Mouse (Mus musculus): ENCODE data around the gene Dazap1. TPM values are rescaled to one million over a fixed set of nuclear protein-coding genes. Genes with fewer than 3 reads are reported as not detected.
A peak's percentile ranks its signal among the peaks of the same experiment; 100 is the strongest.

The Dazap1 gene
- polyA plus RNA-seq, 1 experiment from 2014 or later, result 49.3 TPM

- DNase-seq (no peak), ATAC-seq (ENCODE audit: insufficient read depth) (no peak)
- Histone ChIP-seq H3K27me3 (ENCODE audit: insufficient read depth, low read length) (peaks cover 51% of the 10 kb centered on the region), H3K36me3 (ENCODE audit: insufficient read depth) (no peaks in the 10 kb centered on the region), H3K4me1 (ENCODE audit: insufficient read depth) (no peaks in the 10 kb centered on the region), H3K9me3 (ENCODE audit: low read depth, low read length) (no peaks in the 10 kb centered on the region), H3K4me2 (peak overlapping the region; percentile 43), H3K4me3 (ENCODE audit: low read depth, low read length) (0 out of 2 replicates have a peak overlapping the region, but pooled peaks have one; percentile 8), H3K27ac (ENCODE audit: low read depth) (no peak overlapping the region), H3K9ac (0 out of 2 replicates have a peak overlapping the region, but pooled peaks have one; percentile 5)
- TF ChIP-seq CTCF (IDR thresholded peaks at IDR 0.05; ENCODE audit: low read depth), result no peak
- 19% methylated on average over 12 of the region's 12 CpGs for WGBS
Measured at GRCm38 (mm10) chr10:80304458-80304857, 43.2 kb downstream of the Dazap1 start.

GRCm38 (mm10) chr10:80304862-80305261, 43.6 kb downstream of the Dazap1 start:
- Histone ChIP-seq H3K27ac (ENCODE audit: low read depth) (no peak overlapping the region), H3K27me3 (ENCODE audit: insufficient read depth, low read length) (peaks cover 47% of the 10 kb centered on the region), H3K36me3 (ENCODE audit: insufficient read depth) (no peaks in the 10 kb centered on the region), H3K4me1 (ENCODE audit: insufficient read depth) (no peaks in the 10 kb centered on the region), H3K9ac (0 out of 2 replicates have a peak overlapping the region, but pooled peaks have one; percentile 5), H3K4me2 (peak overlapping the region; percentile 43), H3K9me3 (ENCODE audit: low read depth, low read length) (no peaks in the 10 kb centered on the region), H3K4me3 (ENCODE audit: low read depth, low read length) (0 out of 2 replicates have a peak overlapping the region, but pooled peaks have one; percentile 8)
- TF ChIP-seq CTCF (IDR thresholded peaks at IDR 0.05; ENCODE audit: low read depth), result no peak
- 8% methylated on average over 25 of the region's 25 CpGs for WGBS
- peak; percentile 55 for DNase-seq
- ATAC-seq (ENCODE audit: insufficient read depth), result no peak

GRCm38 (mm10) chr10:80311560-80311959, 50.3 kb downstream of the Dazap1 start:
- Histone ChIP-seq H3K9ac (no peak overlapping the region), H3K4me2 (no peak overlapping the region), H3K4me3 (ENCODE audit: low read depth, low read length) (no peak overlapping the region), H3K27ac (ENCODE audit: low read depth) (no peak overlapping the region), H3K9me3 (ENCODE audit: low read depth, low read length) (no peaks in the 10 kb centered on the region), H3K36me3 (ENCODE audit: insufficient read depth) (no peaks in the 10 kb centered on the region), H3K27me3 (ENCODE audit: insufficient read depth, low read length) (peaks cover 63% of the 10 kb centered on the region), H3K4me1 (ENCODE audit: insufficient read depth) (no peaks in the 10 kb centered on the region)
- ATAC-seq (ENCODE audit: insufficient read depth) (no peak), DNase-seq (no peak)
- 73% methylated on average over 16 of the region's 16 CpGs for WGBS
- TF ChIP-seq CTCF (IDR thresholded peaks at IDR 0.05; ENCODE audit: low read depth), result no peak

GRCm38 (mm10) chr10:80312586-80313504, 51.6 kb downstream of the Dazap1 start:
- no peaks in the 10 kb centered on the region for H3K9me3 ChIP-seq (ENCODE audit: low read depth, low read length)
- TF ChIP-seq CTCF (IDR thresholded peaks at IDR 0.05; ENCODE audit: low read depth), result no peak
- ATAC-seq (ENCODE audit: insufficient read depth), result no peak
- no peaks in the 10 kb centered on the region for H3K4me1 ChIP-seq (ENCODE audit: insufficient read depth)
- no peak overlapping the region for H3K9ac ChIP-seq
- no peak overlapping the region for H3K4me2 ChIP-seq
- peaks cover 6% of the 10 kb centered on the region; the same call in 1 of the 2 replicates for H3K36me3 ChIP-seq (ENCODE audit: insufficient read depth)
- 54% methylated on average over 54 of the region's 54 CpGs for WGBS
- H3K27me3 ChIP-seq (ENCODE audit: insufficient read depth, low read length), result peaks cover 71% of the 10 kb centered on the region
- H3K4me3 ChIP-seq (ENCODE audit: low read depth, low read length), result no peak overlapping the region
- no peak for DNase-seq
- H3K27ac ChIP-seq (ENCODE audit: low read depth), result no peak overlapping the region

- Histone ChIP-seq H3K4me2 (no peak overlapping the region), H3K36me3 (ENCODE audit: insufficient read depth) (peaks cover 15% of the 10 kb centered on the region; the same call in 1 of the 2 replicates), H3K4me3 (ENCODE audit: low read depth, low read length) (no peak overlapping the region), H3K4me1 (ENCODE audit: insufficient read depth) (no peaks in the 10 kb centered on the region), H3K27ac (ENCODE audit: low read depth) (no peak overlapping the region), H3K9ac (no peak overlapping the region), H3K27me3 (ENCODE audit: insufficient read depth, low read length) (peaks cover 71% of the 10 kb centered on the region), H3K9me3 (ENCODE audit: low read depth, low read length) (no peaks in the 10 kb centered on the region)
- WGBS, result 34% methylated on average over 20 of the region's 20 CpGs
- DNase-seq, result peak; percentile 34
- ATAC-seq (ENCODE audit: insufficient read depth), result no peak
- TF ChIP-seq CTCF (IDR thresholded peaks at IDR 0.05; ENCODE audit: low read depth), result no peak
Measured at GRCm38 (mm10) chr10:80313627-80314201, 52.4 kb downstream of the Dazap1 start.

GRCm38 (mm10) chr10:80314494-80315001, 53.3 kb downstream of the Dazap1 start:
- H3K4me3 ChIP-seq (ENCODE audit: low read depth, low read length), result no peak overlapping the region

More at GRCm38 (mm10) chr10:80314494-80315001, 53.3 kb downstream of the Dazap1 start:
- H3K27me3 ChIP-seq (ENCODE audit: insufficient read depth, low read length), result peaks cover 71% of the 10 kb centered on the region
- DNase-seq (no peak), ATAC-seq (ENCODE audit: insufficient read depth) (no peak)
- H3K36me3 ChIP-seq (ENCODE audit: insufficient read depth), result peaks cover 18% of the 10 kb centered on the region; the same call in 1 of the 2 replicates
- H3K9me3 ChIP-seq (ENCODE audit: low read depth, low read length), result no peaks in the 10 kb centered on the region
- TF ChIP-seq CTCF (IDR thresholded peaks at IDR 0.05; ENCODE audit: low read depth), result no peak
- WGBS, result 39% methylated on average over 16 of the region's 16 CpGs
- no peak overlapping the region for H3K27ac ChIP-seq (ENCODE audit: low read depth)
- H3K4me1 ChIP-seq (ENCODE audit: insufficient read depth), result 0 out of 2 replicates have a peak, but pooled peaks cover 1% of the 10 kb centered on the region
- H3K9ac ChIP-seq, result no peak overlapping the region
- no peak overlapping the region for H3K4me2 ChIP-seq
